Mouse (Mus musculus) stomach, embryonic 14.5 days (tissue): ENCODE measurements around the gene Olfr615. TPM values are rescaled to one million over a fixed set of nuclear protein-coding genes. Genes with fewer than 3 reads are reported as not detected.
"Not testable (repeated sequence)": the region's sequence is repeated elsewhere in the genome, so short reads cannot be mapped to it uniquely, and the experiment has no call there.

ENCODE experiments used
- ATAC-seq: fragments of 200-750 bp; cut with Nextera tagmentation; 2 replicates; pipeline ENCODE4 v1.8.0; 2017; ENCODE audit warnings: low read depth, moderate TSS enrichment; ENCODE audit not compliant: insufficient number of reproducible peaks, insufficient read depth, low FRiP score
- H3K27ac ChIP-seq: fragments of 300-500 bp; sonication (generic); 2 replicates; pipeline ENCODE4 v1.5.1; 2014; ENCODE audit warnings: mild to moderate bottlenecking, low read length, moderate library complexity, mixed read lengths
- H3K27me3 ChIP-seq: fragments of 300-500 bp; sonication (generic); 2 replicates; pipeline ENCODE4 v1.6.1; 2014; ENCODE audit warnings: low read length, control low read depth, mixed read lengths; ENCODE audit not compliant: control insufficient read depth, insufficient read depth
- H3K36me3 ChIP-seq: fragments of 300-500 bp; sonication (generic); 2 replicates; pipeline ENCODE4 v1.6.1; 2014; ENCODE audit warnings: mild to moderate bottlenecking, control low read depth, low read length, moderate library complexity, mixed read lengths; ENCODE audit not compliant: control insufficient read depth, insufficient read depth
- H3K4me1 ChIP-seq: fragments of 300-500 bp; sonication (generic); 2 replicates; pipeline ENCODE4 v1.6.1; 2014; ENCODE audit warnings: low read length, control low read depth, mixed read lengths; ENCODE audit not compliant: control insufficient read depth, insufficient read depth
- H3K4me2 ChIP-seq: fragments of 300-500 bp; sonication (generic); replicated peaks from 2 replicates; pipeline ENCODE4 v1.6.1; 2014; ENCODE audit warnings: low read depth, low read length, control low read depth
- H3K4me3 ChIP-seq: fragments of 300-500 bp; sonication (generic); 2 replicates; pipeline ENCODE4 v1.5.1; 2014; ENCODE audit warnings: low read depth, low read length, control low read depth
- H3K9ac ChIP-seq: fragments of 300-500 bp; sonication (generic); replicated peaks from 2 replicates; pipeline ENCODE4 v1.6.1; 2014; ENCODE audit warnings: low read depth, mild to moderate bottlenecking, control low read depth, low read length, moderate library complexity, mixed read lengths
- H3K9me3 ChIP-seq: fragments of 300-500 bp; sonication (generic); 2 replicates; pipeline ENCODE4 v1.6.1; 2016; ENCODE audit warnings: low read depth, low read length, control low read depth; ENCODE audit not compliant: control insufficient read depth
- WGBS: fragments of 180-500 bp; shearing (Covaris S2); extraction: QIAGEN DNeasy Blood & Tissue Kit; methylation state at CpG from one replicate; pipeline ENCODE4 v1.1.7; 2014; 5-methylcytosine and 5-hydroxymethylcytosine counted together
- polyA plus RNA-seq: library from polyadenylated mRNA; unstranded; fragments of >200 nt; fragmentation: Nextera tagmentation; extraction: Ambion mirVana; gene quantifications from 2 replicates; pipeline ENCODE4 v1.2.1, GENCODE M21; 2014

Olfr615 gene
- polyA plus RNA-seq, result not detected in 2 replicates

- no peaks in the 10 kb centered on the region for H3K9me3 ChIP-seq
- H3K27ac ChIP-seq, result no peak within 1 kb of the TSS
- no peak for ATAC-seq
- H3K4me3 ChIP-seq, result no peak within 1 kb of the TSS
- no peak within 1 kb of the TSS for H3K9ac ChIP-seq
- H3K4me1 ChIP-seq, result no peaks in the 10 kb centered on the region
- H3K36me3 ChIP-seq, result no peaks in the 10 kb centered on the region
- WGBS, result 81% methylated on average over 2 of the region's 2 CpGs
- H3K27me3 ChIP-seq, result no peaks in the 10 kb centered on the region
- H3K4me2 ChIP-seq, result no peak within 1 kb of the TSS
Measured at GRCm38 (mm10) chr7:103555779-103556178, at the start of gene Olfr615. Gene Olfr615, plus strand, starts transcription at chr7:103556079.

GRCm38 (mm10) chr7:103512022-103512421, 43.9 kb upstream of the Olfr615 start, which contains the start of gene Olfr610:
Gene Olfr610, minus strand, starts transcription at chr7:103512122.
- no peaks in the 10 kb centered on the region for H3K9me3 ChIP-seq
- no peaks in the 10 kb centered on the region for H3K4me1 ChIP-seq
- no peaks in the 10 kb centered on the region for H3K36me3 ChIP-seq
- H3K27ac ChIP-seq, result no peak within 1 kb of the TSS
- ATAC-seq, result no peak
- no peak within 1 kb of the TSS for H3K9ac ChIP-seq
- H3K4me2 ChIP-seq, result no peak within 1 kb of the TSS
- WGBS, result 86% methylated on average over 2 of the region's 2 CpGs
- no peak within 1 kb of the TSS for H3K4me3 ChIP-seq
- no peaks in the 10 kb centered on the region for H3K27me3 ChIP-seq

GRCm38 (mm10) chr7:103520746-103521145, 35.1 kb upstream of the Olfr615 start, which contains the start of gene Olfr611:
Gene Olfr611, minus strand, starts transcription at chr7:103520846.
- not testable (repeated sequence) for H3K27me3 ChIP-seq, ATAC-seq, H3K4me1 ChIP-seq, H3K27ac ChIP-seq, H3K4me3 ChIP-seq, H3K9ac ChIP-seq, H3K36me3 ChIP-seq, H3K4me2 ChIP-seq, H3K9me3 ChIP-seq
- 61% methylated on average over 1 of the region's 1 CpGs for WGBS

- 81% methylated on average over 2 of the region's 2 CpGs for WGBS
- not testable (repeated sequence) for H3K36me3 ChIP-seq, H3K9me3 ChIP-seq, H3K9ac ChIP-seq, ATAC-seq, H3K4me3 ChIP-seq, H3K27me3 ChIP-seq, H3K4me2 ChIP-seq, H3K27ac ChIP-seq, H3K4me1 ChIP-seq
Measured at GRCm38 (mm10) chr7:103542617-103543016, 13.3 kb upstream of the Olfr615 start, which contains the start of gene Olfr612. Gene Olfr612, minus strand, starts transcription at chr7:103542717.

GRCm38 (mm10) chr7:103547774-103548173, 8.1 kb upstream of the Olfr615 start, which contains the start of gene Olfr613:
Gene Olfr613, plus strand, starts transcription at chr7:103548074.
- no peak within 1 kb of the TSS for H3K27ac ChIP-seq
- 67% methylated on average over 2 of the region's 2 CpGs for WGBS

GRCm38 (mm10) chr7:103569043-103569442, 13.2 kb downstream of the Olfr615 start, which contains the start of gene Olfr616:
Gene Olfr616, minus strand, starts transcription at chr7:103569143.
- Histone ChIP-seq H3K4me1 (no peaks in the 10 kb centered on the region), H3K27ac (no peak within 1 kb of the TSS), H3K9ac (no peak within 1 kb of the TSS), H3K4me2 (no peak within 1 kb of the TSS), H3K27me3 (no peaks in the 10 kb centered on the region), H3K36me3 (no peaks in the 10 kb centered on the region), H3K4me3 (no peak within 1 kb of the TSS), H3K9me3 (no peaks in the 10 kb centered on the region)
- ATAC-seq, result no peak
- 88% methylated on average over 3 of the region's 3 CpGs for WGBS

More at GRCm38 (mm10) chr7:103547774-103548173, 8.1 kb upstream of the Olfr615 start, which contains the start of gene Olfr613:
- no peaks in the 10 kb centered on the region for H3K4me1 ChIP-seq
- H3K4me3 ChIP-seq, result no peak within 1 kb of the TSS
- H3K36me3 ChIP-seq, result no peaks in the 10 kb centered on the region
- no peak within 1 kb of the TSS for H3K9ac ChIP-seq
- no peaks in the 10 kb centered on the region for H3K9me3 ChIP-seq
- no peaks in the 10 kb centered on the region for H3K27me3 ChIP-seq
- ATAC-seq, result no peak
- H3K4me2 ChIP-seq, result no peak within 1 kb of the TSS

GRCm38 (mm10) chr7:103572761-103573160, 16.9 kb downstream of the Olfr615 start, which contains the start of gene Olfr617:
Gene Olfr617, plus strand, starts transcription at chr7:103573061.
- Histone ChIP-seq H3K27ac (no peak within 1 kb of the TSS), H3K4me1 (no peaks in the 10 kb centered on the region), H3K36me3 (no peaks in the 10 kb centered on the region), H3K9ac (no peak within 1 kb of the TSS), H3K27me3 (no peaks in the 10 kb centered on the region), H3K4me3 (no peak within 1 kb of the TSS), H3K9me3 (no peaks in the 10 kb centered on the region), H3K4me2 (no peak within 1 kb of the TSS)
- 88% methylated on average over 1 of the region's 1 CpGs for WGBS
- no peak for ATAC-seq

- Histone ChIP-seq H3K4me3 (no peak within 1 kb of the TSS), H3K36me3 (no peaks in the 10 kb centered on the region), H3K9ac (no peak within 1 kb of the TSS), H3K27me3 (no peaks in the 10 kb centered on the region), H3K4me1 (no peaks in the 10 kb centered on the region), H3K9me3 (no peaks in the 10 kb centered on the region), H3K4me2 (no peak within 1 kb of the TSS), H3K27ac (no peak within 1 kb of the TSS)
- no peak for ATAC-seq
- 75% methylated on average over 2 of the region's 2 CpGs for WGBS
Measured at GRCm38 (mm10) chr7:103589803-103590202, 33.9 kb downstream of the Olfr615 start, which contains the start of gene Olfr618. Gene Olfr618, plus strand, starts transcription at chr7:103590103.

GRCm38 (mm10) chr7:103600275-103600674, 44.4 kb downstream of the Olfr615 start, which contains the start of gene Olfr619:
Gene Olfr619, plus strand, starts transcription at chr7:103600575.
- no peaks in the 10 kb centered on the region for H3K27me3 ChIP-seq
- no peak within 1 kb of the TSS for H3K9ac ChIP-seq
- no peak for ATAC-seq
- no peak within 1 kb of the TSS for H3K4me3 ChIP-seq
- no peak within 1 kb of the TSS for H3K4me2 ChIP-seq
- H3K9me3 ChIP-seq, result no peaks in the 10 kb centered on the region
- H3K27ac ChIP-seq, result no peak within 1 kb of the TSS
- no peaks in the 10 kb centered on the region for H3K4me1 ChIP-seq
- H3K36me3 ChIP-seq, result no peaks in the 10 kb centered on the region
